Mouse (Mus musculus): Measurements from ENCODE around the gene Lix1. TPM values are rescaled to one million over a fixed set of nuclear protein-coding genes. Genes with fewer than 3 reads are reported as not detected.
A peak's percentile ranks its signal among the peaks of the same experiment; 100 is the strongest.

Gene Lix1
- polyA plus RNA-seq (2015; fragmentation: Nextera tagmentation; extraction: Ambion mirVana), result 9.3 and 12.4 TPM in 2 replicates

GRCm38 (mm10) chr17:17402222-17403004 lies at the start of gene Lix1:
Gene Lix1, plus strand, starts transcription at chr17:17402672.
- H3K9ac ChIP-seq, result peak within 1 kb of the TSS; percentile 55; the same call in 1 of the 2 replicates
- H3K27ac ChIP-seq, result peak within 1 kb of the TSS; percentile 55
- H3K4me1 ChIP-seq (replicated peaks), result peaks cover 12% of the 10 kb centered on the region
- H3K4me3 ChIP-seq, result peak within 1 kb of the TSS; percentile 24
- no peaks in the 10 kb centered on the region for H3K27me3 ChIP-seq
- ATAC-seq (ENCODE audit: low FRiP score), result peak; percentile 97
- H3K9me3 ChIP-seq, result no peaks in the 10 kb centered on the region
- H3K4me2 ChIP-seq, result peak within 1 kb of the TSS; percentile 45
- no peaks in the 10 kb centered on the region; the same call in 1 of the 2 replicates for H3K36me3 ChIP-seq
- 28% methylated on average over 6 of the region's 6 CpGs for WGBS

- H3K9me3 ChIP-seq, result no peaks in the 10 kb centered on the region
- H3K36me3 ChIP-seq, result peaks cover 12% of the 10 kb centered on the region
- peak overlapping the region; percentile 63 for H3K4me2 ChIP-seq
- H3K4me1 ChIP-seq (replicated peaks), result peaks cover 22% of the 10 kb centered on the region
- WGBS, result 7% methylated on average over 6 of the region's 6 CpGs
- peak overlapping the region; percentile 84 for H3K9ac ChIP-seq
- H3K4me3 ChIP-seq, result peak overlapping the region; percentile 77
- H3K27ac ChIP-seq, result peak overlapping the region; percentile 85
- no peaks in the 10 kb centered on the region for H3K27me3 ChIP-seq
- peak; percentile 18; the same call in 1 of the 2 replicates for ATAC-seq (ENCODE audit: low FRiP score)
Measured at GRCm38 (mm10) chr17:17373550-17373917, 28.9 kb upstream of the Lix1 start.

- peaks cover 22% of the 10 kb centered on the region for H3K4me1 ChIP-seq (replicated peaks)
- H3K27ac ChIP-seq, result peak within 1 kb of the TSS; percentile 85
- H3K9me3 ChIP-seq, result no peaks in the 10 kb centered on the region
- peak within 1 kb of the TSS; percentile 84 for H3K9ac ChIP-seq
- WGBS, result under 1% methylated on average over 48 of the region's 48 CpGs
- peak within 1 kb of the TSS; percentile 63 for H3K4me2 ChIP-seq
- H3K27me3 ChIP-seq, result no peaks in the 10 kb centered on the region
- peaks cover 17% of the 10 kb centered on the region for H3K36me3 ChIP-seq
- peak; percentile 98 for ATAC-seq (ENCODE audit: low FRiP score)
- peak within 1 kb of the TSS; percentile 77 for H3K4me3 ChIP-seq
Measured at GRCm38 (mm10) chr17:17373918-17374910, 28.3 kb upstream of the Lix1 start, which contains the start of gene Riok2. Gene Riok2, plus strand, starts transcription at chr17:17374309.

GRCm38 (mm10) chr17:17375581-17375980 lies 26.9 kb upstream of the Lix1 start:
- no peaks in the 10 kb centered on the region for H3K9me3 ChIP-seq
- H3K4me2 ChIP-seq, result peak overlapping the region; percentile 63
- peaks cover 22% of the 10 kb centered on the region for H3K4me1 ChIP-seq (replicated peaks)
- no peak overlapping the region for H3K27ac ChIP-seq
- peaks cover 18% of the 10 kb centered on the region for H3K36me3 ChIP-seq
- H3K9ac ChIP-seq, result no peak overlapping the region
- H3K27me3 ChIP-seq, result no peaks in the 10 kb centered on the region
- ATAC-seq (ENCODE audit: low FRiP score), result no peak
- H3K4me3 ChIP-seq, result peak overlapping the region; percentile 77
- WGBS, result 92% methylated on average over 3 of the region's 3 CpGs

GRCm38 (mm10) chr17:17383703-17384102 lies 18.8 kb upstream of the Lix1 start:
- WGBS, result 97% methylated on average over 4 of the region's 4 CpGs

GRCm38 (mm10) chr17:17384502-17384901 lies 18.0 kb upstream of the Lix1 start:
- no peak overlapping the region for H3K4me3 ChIP-seq
- no peak overlapping the region for H3K4me2 ChIP-seq
- ATAC-seq (ENCODE audit: low FRiP score), result no peak
- no peaks in the 10 kb centered on the region for H3K27me3 ChIP-seq
- WGBS, result 86% methylated on average over 3 of the region's 3 CpGs
- H3K4me1 ChIP-seq (replicated peaks), result no peaks in the 10 kb centered on the region
- no peak overlapping the region for H3K27ac ChIP-seq
- no peak overlapping the region for H3K9ac ChIP-seq
- H3K36me3 ChIP-seq, result peaks cover 65% of the 10 kb centered on the region
- no peaks in the 10 kb centered on the region for H3K9me3 ChIP-seq

More at GRCm38 (mm10) chr17:17383703-17384102, 18.8 kb upstream of the Lix1 start:
- H3K4me1 ChIP-seq (replicated peaks), result no peaks in the 10 kb centered on the region
- H3K4me3 ChIP-seq, result no peak overlapping the region
- no peak for ATAC-seq (ENCODE audit: low FRiP score)
- H3K36me3 ChIP-seq, result peaks cover 65% of the 10 kb centered on the region
- H3K27ac ChIP-seq, result no peak overlapping the region
- no peak overlapping the region for H3K4me2 ChIP-seq
- H3K9ac ChIP-seq, result no peak overlapping the region
- no peaks in the 10 kb centered on the region for H3K9me3 ChIP-seq
- no peaks in the 10 kb centered on the region for H3K27me3 ChIP-seq

GRCm38 (mm10) chr17:17386117-17386516 lies 16.4 kb upstream of the Lix1 start:
- no peak overlapping the region for H3K9ac ChIP-seq
- H3K36me3 ChIP-seq, result peaks cover 67% of the 10 kb centered on the region
- no peak overlapping the region for H3K4me3 ChIP-seq
- 88% methylated on average over 2 of the region's 2 CpGs for WGBS
- no peak overlapping the region for H3K27ac ChIP-seq
- no peaks in the 10 kb centered on the region for H3K4me1 ChIP-seq (replicated peaks)
- no peak overlapping the region for H3K4me2 ChIP-seq
- no peak for ATAC-seq (ENCODE audit: low FRiP score)
- H3K27me3 ChIP-seq, result no peaks in the 10 kb centered on the region
- no peaks in the 10 kb centered on the region for H3K9me3 ChIP-seq

GRCm38 (mm10) chr17:17391823-17392222 lies 10.6 kb upstream of the Lix1 start:
- Histone ChIP-seq H3K36me3 (peaks cover 35% of the 10 kb centered on the region), H3K9ac (no peak overlapping the region), H3K27me3 (no peaks in the 10 kb centered on the region), H3K27ac (no peak overlapping the region), H3K4me2 (no peak overlapping the region), H3K4me1 (replicated peaks) (no peaks in the 10 kb centered on the region), H3K4me3 (no peak overlapping the region), H3K9me3 (no peaks in the 10 kb centered on the region)
- whole genome bisulfite sequencing, result 93% methylated on average over 4 of the region's 4 CpGs
- no peak for ATAC-seq (ENCODE audit: low FRiP score)

GRCm38 (mm10) chr17:17392863-17393262 lies 9.6 kb upstream of the Lix1 start:
- no peaks in the 10 kb centered on the region for H3K27me3 ChIP-seq
- no peak overlapping the region for H3K9ac ChIP-seq
- H3K4me2 ChIP-seq, result no peak overlapping the region
- peaks cover 29% of the 10 kb centered on the region for H3K36me3 ChIP-seq
- H3K9me3 ChIP-seq, result no peaks in the 10 kb centered on the region
- WGBS, result 67% methylated on average over 7 of the region's 7 CpGs
- ATAC-seq (ENCODE audit: low FRiP score), result peak; percentile 52; the same call in 1 of the 2 replicates
- H3K4me3 ChIP-seq, result no peak overlapping the region
- H3K27ac ChIP-seq, result no peak overlapping the region
- H3K4me1 ChIP-seq (replicated peaks), result no peaks in the 10 kb centered on the region

- 87% methylated on average over 6 of the region's 6 CpGs for WGBS
Measured at GRCm38 (mm10) chr17:17393300-17393699, 9.2 kb upstream of the Lix1 start.

GRCm38 (mm10) chr17:17394336-17394735 lies 8.1 kb upstream of the Lix1 start:
- Histone ChIP-seq H3K36me3 (peaks cover 20% of the 10 kb centered on the region), H3K27me3 (no peaks in the 10 kb centered on the region), H3K4me2 (no peak overlapping the region), H3K4me1 (replicated peaks) (no peaks in the 10 kb centered on the region), H3K4me3 (no peak overlapping the region), H3K9me3 (no peaks in the 10 kb centered on the region), H3K9ac (no peak overlapping the region), H3K27ac (no peak overlapping the region)
- 35% methylated on average over 4 of the region's 4 CpGs for WGBS
- ATAC-seq (ENCODE audit: low FRiP score), result peak; percentile 59; the same call in 1 of the 2 replicates

More at GRCm38 (mm10) chr17:17393300-17393699, 9.2 kb upstream of the Lix1 start:
- no peak overlapping the region for H3K4me2 ChIP-seq
- no peak overlapping the region for H3K27ac ChIP-seq
- no peak overlapping the region for H3K4me3 ChIP-seq
- peaks cover 28% of the 10 kb centered on the region for H3K36me3 ChIP-seq
- no peaks in the 10 kb centered on the region for H3K4me1 ChIP-seq (replicated peaks)
- no peak overlapping the region for H3K9ac ChIP-seq
- no peaks in the 10 kb centered on the region for H3K27me3 ChIP-seq
- no peak for ATAC-seq (ENCODE audit: low FRiP score)
- H3K9me3 ChIP-seq, result no peaks in the 10 kb centered on the region

- WGBS, result 8% methylated on average over 1 of the region's 1 CpGs
- no peak for ATAC-seq (ENCODE audit: low FRiP score)
- no peak overlapping the region for H3K4me3 ChIP-seq
- H3K9ac ChIP-seq, result no peak overlapping the region
- H3K4me2 ChIP-seq, result no peak overlapping the region
- H3K36me3 ChIP-seq, result peaks cover 6% of the 10 kb centered on the region
- no peaks in the 10 kb centered on the region for H3K9me3 ChIP-seq
- no peaks in the 10 kb centered on the region for H3K4me1 ChIP-seq (replicated peaks)
- H3K27me3 ChIP-seq, result no peaks in the 10 kb centered on the region
- no peak overlapping the region for H3K27ac ChIP-seq
Measured at GRCm38 (mm10) chr17:17396869-17397268, 5.6 kb upstream of the Lix1 start.
